Comparison of ENCODE assay signal across 9 mouse cellular contexts in the genomic region with DNA sequence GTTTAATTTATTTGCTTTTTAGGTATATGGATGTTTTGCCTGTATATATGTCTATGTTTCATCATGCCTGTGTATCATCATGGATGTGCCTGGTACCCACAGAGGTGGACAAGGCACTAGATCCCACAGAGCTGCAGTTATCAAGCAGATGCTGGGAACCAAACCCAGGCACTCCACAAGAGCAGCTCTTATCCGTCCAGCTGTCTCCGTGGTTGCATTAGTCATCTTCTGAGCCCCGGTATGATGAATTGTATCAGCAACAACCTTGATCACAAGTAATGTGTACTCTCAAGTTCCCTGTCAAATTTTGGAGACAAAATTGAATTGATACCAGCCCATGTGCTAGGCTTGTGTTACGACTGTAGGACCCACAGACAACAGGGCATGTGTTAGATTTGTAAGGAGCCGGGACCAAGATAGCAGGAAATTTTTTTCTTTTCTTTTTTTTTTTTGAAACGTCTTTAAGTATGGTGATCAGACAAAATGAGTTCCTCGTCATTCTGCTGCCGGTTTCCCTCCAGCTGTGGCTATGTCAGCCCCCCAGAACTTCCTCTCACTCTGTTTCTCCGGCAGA. TPM values are rescaled to one million over a fixed set of nuclear protein-coding genes. Genes with fewer than 3 reads are reported as not detected.
DNase-seq lines count a peak whose midpoint lies in the region; ATAC-seq and TF ChIP-seq lines count a peak whose summit lies in the region.
"Had no signal": no experiment of that assay in that cellular context is flagged by ENCODE, and none has a peak within 500 bp of the region (broad histone marks: within the 10 kb centered on the region; RNA-seq: fewer than 3 reads in every experiment).

No protein-coding gene starts in this region.

- peak overlapping the region; percentile 73 for H3K9ac ChIP-seq in heart, embryonic 11.5 days (ENCODE audit: low read depth, low read length)
- no peak overlapping the region for H3K9ac ChIP-seq in hindbrain, embryonic 11.5 days (ENCODE audit: low read depth, low read length)

- peak overlapping the region; percentile 44 for H3K4me3 ChIP-seq in heart, embryonic 11.5 days (ENCODE audit: low read depth, low read length)
- peak overlapping the region; percentile 68 for H3K4me3 ChIP-seq in G1E (ENCODE audit: low read depth, low read length)
- H3K4me3 ChIP-seq in hindbrain, embryonic 11.5 days (ENCODE audit: low read depth, low read length), result no peak overlapping the region
- no peak overlapping the region for H3K4me3 ChIP-seq in cerebellum, adult 2 months (replicated peaks; ENCODE audit: insufficient read depth, low read depth, low read length)

- H3K27me3 ChIP-seq in heart, embryonic 11.5 days (ENCODE audit: control insufficient read depth, insufficient read depth, low read length), result no peaks in the 10 kb centered on the region
- H3K27me3 ChIP-seq in G1E (ENCODE audit: insufficient read depth, low read length), result no peaks in the 10 kb centered on the region
- H3K27me3 ChIP-seq in hindbrain, embryonic 11.5 days (ENCODE audit: control insufficient read depth, insufficient read depth, low read length), result no peaks in the 10 kb centered on the region
- H3K27me3 ChIP-seq in cerebellum, adult 2 months (ENCODE audit: control insufficient read depth, insufficient read depth, low read length), result no peaks in the 10 kb centered on the region
- H3K27me3 ChIP-seq: Patski had no signal

- no peaks in the 10 kb centered on the region for H3K9me3 ChIP-seq in heart, embryonic 11.5 days (replicated peaks; ENCODE audit: control insufficient read depth, low read length)
- peaks cover 18% of the 10 kb centered on the region for H3K9me3 ChIP-seq in G1E (replicated peaks)
- no peaks in the 10 kb centered on the region for H3K9me3 ChIP-seq in hindbrain, embryonic 11.5 days (ENCODE audit: control insufficient read depth, low read length)

- H3K36me3 ChIP-seq in heart, embryonic 11.5 days (ENCODE audit: control insufficient read depth, insufficient read depth, low read length), result no peaks in the 10 kb centered on the region
- no peaks in the 10 kb centered on the region for H3K36me3 ChIP-seq in G1E (replicated peaks)
- no peaks in the 10 kb centered on the region for H3K36me3 ChIP-seq in hindbrain, embryonic 11.5 days (ENCODE audit: control insufficient read depth, insufficient read depth, low read length)

- intact Hi-C loops in heart, postnatal 36 days (cut with DNase I), result loop anchor here (5.0 kb wide), 1 partner anchor 173 kb away; no protein-coding TSS in a partner anchor

- peak overlapping the region; percentile 75 for H3K4me2 ChIP-seq in heart, embryonic 11.5 days
- 0 out of 2 replicates have a peak overlapping the region, but pooled peaks have one; percentile 15 for H3K4me2 ChIP-seq in hindbrain, embryonic 11.5 days (replicated peaks; ENCODE audit: low read depth, low read length)

- no peak for TF ChIP-seq CTCF in G1E (IDR thresholded peaks at IDR 0.05; ENCODE audit: low read depth, low read length)
- TF ChIP-seq CTCF in cerebellum, adult 2 months (IDR thresholded peaks at IDR 0.05; ENCODE audit: borderline replicate concordance, insufficient read depth, low read depth, low read length), result no peak

- 16% methylated on average over 9 of the region's 9 CpGs for WGBS in heart, embryonic 11.5 days (ENCODE audit: insufficient replicate concordance)
- WGBS in hindbrain, embryonic 11.5 days, result 52% methylated on average over 9 of the region's 9 CpGs
- WGBS in cerebellum, adult 2 months, result 66% methylated on average over 9 of the region's 9 CpGs

- no peak for TF ChIP-seq POLR2A in cerebellum, adult 2 months (IDR thresholded peaks at IDR 0.05; ENCODE audit: borderline replicate concordance, insufficient read depth, low read length)

- peaks cover 14% of the 10 kb centered on the region for H3K4me1 ChIP-seq in heart, embryonic 11.5 days (ENCODE audit: control insufficient read depth, insufficient read depth, low read length)
- H3K4me1 ChIP-seq in G1E (ENCODE audit: insufficient read depth, low read depth, low read length), result peaks cover 36% of the 10 kb centered on the region
- H3K4me1 ChIP-seq in hindbrain, embryonic 11.5 days (replicated peaks; ENCODE audit: control insufficient read depth, insufficient read depth, low read length), result peaks cover 2% of the 10 kb centered on the region; the same call in 1 of the 2 replicates
- H3K4me1 ChIP-seq in cerebellum, adult 2 months (ENCODE audit: control insufficient read depth, insufficient read depth, low read length), result peaks cover 11% of the 10 kb centered on the region; the same call in 1 of the 2 replicates

- ATAC-seq in heart, embryonic 11.5 days (replicated peaks; ENCODE audit: insufficient number of reproducible peaks, low FRiP score, low TSS enrichment), result no peak
- peak; percentile 4; the same call in 1 of the 2 replicates for ATAC-seq in G1E (ENCODE audit: extremely low read depth, insufficient number of reproducible peaks, low FRiP score, poor library complexity, severe bottlenecking)
- ATAC-seq in hindbrain, embryonic 11.5 days (ENCODE audit: low FRiP score), result no peak
- peak; percentile 20 for ATAC-seq in megakaryocyte progenitor cell, adult 5-6 weeks (replicated peaks; ENCODE audit: poor library complexity)
- ATAC-seq: Patski had no signal

- peak overlapping the region; percentile 73 for H3K27ac ChIP-seq in heart, embryonic 11.5 days (ENCODE audit: low read depth, low read length)
- no peak overlapping the region for H3K27ac ChIP-seq in hindbrain, embryonic 11.5 days (ENCODE audit: low read depth, low read length)
- H3K27ac ChIP-seq in cerebellum, adult 2 months (ENCODE audit: insufficient read depth, low read length), result no peak overlapping the region

- no peak for DNase-seq in heart, postnatal 36 days
- peak; percentile 9 for DNase-seq in G1E (ENCODE audit: low spot score)
- DNase-seq in hindbrain, embryonic 11.5 days (ENCODE audit: low spot score), result no peak
- DNase-seq in left cerebral cortex, adult 9 months (ENCODE audit: low spot score in 2 of 2), result no peak
- no peak for DNase-seq in cerebellum, adult 2 months
- DNase-seq in urinary bladder, adult 18-20 months (ENCODE audit: low spot score in 2 of 2), result no peak

RNA-seq across cellular contexts. Expression of a gene that starts 19.1 kb away (rescaled TPM):
- 5.2 and 6.4 TPM in 2 replicates for polyA plus RNA-seq in heart, embryonic 11.5 days (2014; fragmentation: Nextera tagmentation; extraction: Ambion mirVana)
- total RNA-seq in heart, postnatal 36 days (2021), result 10 to 100 TPM; 13.4 to 26.8 TPM
- total RNA-seq in G1E (2014; fragmentation: Nextera tagmentation) (38.1 and 43.8 TPM in 2 replicates), G1E (2017) (143 and 157 TPM in 2 replicates)
- polyA plus RNA-seq in G1E (2012), result 1.0 and 1.5 TPM in 2 replicates
- polyA plus RNA-seq in hindbrain, embryonic 11.5 days (2014; fragmentation: Nextera tagmentation; extraction: Ambion mirVana), result 5.6 and 6.9 TPM in 2 replicates
- 426 and 442 TPM in 2 replicates for total RNA-seq in megakaryocyte progenitor cell, adult 5-6 weeks (2015)
- total RNA-seq in megakaryocyte progenitor cell, adult 5-6 weeks (2017), result 320 and 453 TPM in 2 replicates
- polyA plus RNA-seq in cerebellum, adult 2 months (2012; rRNA removed), result 12.5 and 13.5 TPM in 2 replicates

Comparison
In these comparisons a context has a peak if more than half of its experiments do, and no peak if none do; other contexts are left out.
1. ATAC-seq: peak in G1E (single experiment) and megakaryocyte progenitor cell, adult 5-6 weeks (single experiment); none in heart, embryonic 11.5 days (single experiment) and hindbrain, embryonic 11.5 days (single experiment).
2. H3K4me3 ChIP-seq: peak in heart, embryonic 11.5 days (single experiment) and G1E (single experiment); none in hindbrain, embryonic 11.5 days (single experiment) and cerebellum, adult 2 months (single experiment).